In the genomic region with DNA sequence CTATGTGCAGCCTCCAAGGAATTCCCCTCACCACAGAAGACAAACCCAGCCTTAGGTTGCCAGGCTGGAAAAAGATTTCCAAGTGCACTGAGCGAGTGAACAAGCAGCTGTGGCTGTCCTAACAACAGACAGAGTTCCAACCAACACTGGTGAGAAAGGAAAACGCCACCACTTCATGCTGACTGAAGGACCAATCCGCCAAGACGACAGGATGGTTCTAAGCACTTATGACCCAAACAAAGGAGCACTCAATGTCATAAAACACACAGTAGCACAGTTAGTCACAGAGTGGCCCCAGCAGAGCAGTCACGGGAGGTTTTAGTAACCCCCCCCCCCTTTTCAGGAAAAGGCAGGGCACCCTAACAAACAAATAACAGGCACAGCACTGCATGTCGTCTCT, we compare ENCODE assay signal across 24 mouse cellular contexts. TPM values are rescaled to one million over a fixed set of nuclear protein-coding genes. Genes with fewer than 3 reads are reported as not detected.
DNase-seq lines count a peak whose midpoint lies in the region; ATAC-seq and TF ChIP-seq lines count a peak whose summit lies in the region.
"Had no signal": no experiment of that assay in that cellular context is flagged by ENCODE, and none has a peak within 500 bp of the region (broad histone marks: within the 10 kb centered on the region; RNA-seq: fewer than 3 reads in every experiment).

No protein-coding gene starts in this region.

- no peaks in the 10 kb centered on the region for H3K27me3 ChIP-seq in intestine, embryonic 16.5 days (replicated peaks; ENCODE audit: control insufficient read depth, insufficient read depth, low read length)
- no peaks in the 10 kb centered on the region for H3K27me3 ChIP-seq in intestine, embryonic 15.5 days (replicated peaks)
- no peaks in the 10 kb centered on the region for H3K27me3 ChIP-seq in lung, postnatal 0 days (replicated peaks; ENCODE audit: insufficient read depth, low read length)
- H3K27me3 ChIP-seq in testis, adult 2 months (ENCODE audit: control insufficient read depth, insufficient read depth, low read length), result no peaks in the 10 kb centered on the region
- H3K27me3 ChIP-seq: CH12.LX; embryonic facial prominence, embryonic 12.5 days; forebrain, embryonic 13.5 days; forebrain, embryonic 15.5 days; Patski had no signal

- H3K36me3 ChIP-seq in intestine, embryonic 16.5 days (ENCODE audit: control insufficient read depth, insufficient read depth, low read length), result peaks cover 3% of the 10 kb centered on the region; the same call in 1 of the 2 replicates
- H3K36me3 ChIP-seq in intestine, embryonic 15.5 days, result 0 out of 2 replicates have a peak, but pooled peaks cover 3% of the 10 kb centered on the region
- no peaks in the 10 kb centered on the region for H3K36me3 ChIP-seq in lung, postnatal 0 days (ENCODE audit: insufficient read depth, low read length)
- no peaks in the 10 kb centered on the region for H3K36me3 ChIP-seq in testis, adult 2 months (ENCODE audit: control insufficient read depth, insufficient read depth, low read length)
- H3K36me3 ChIP-seq: embryonic facial prominence, embryonic 10.5 days; embryonic facial prominence, embryonic 12.5 days; forebrain, embryonic 15.5 days; G1E had no signal

- peak; percentile 65 for DNase-seq in lung, postnatal 0 days (ENCODE audit: low spot score)
- no peak for DNase-seq in lung, postnatal 4 days
- DNase-seq in testis, postnatal 10 days (ENCODE audit: low spot score), result no peak
- DNase-seq: adrenal gland, adult 8-10 months; adrenal gland, postnatal 14 days; adrenal gland, postnatal 36 days; B cell, adult 2 months; cerebellum, adult 11-12 months; cerebellum, adult 2 months; cerebellum, adult 9-10 months; cerebellum, postnatal 10 days; cerebellum, postnatal 25 days had no signal

- H3K4me2 ChIP-seq in intestine, embryonic 16.5 days (ENCODE audit: low read depth, low read length), result no peak overlapping the region
- H3K4me2 ChIP-seq in intestine, embryonic 15.5 days (replicated peaks), result no peak overlapping the region
- no peak overlapping the region for H3K4me2 ChIP-seq in lung, postnatal 0 days (replicated peaks; ENCODE audit: low read depth, low read length)
- H3K4me2 ChIP-seq: embryonic facial prominence, embryonic 12.5 days; forebrain, embryonic 13.5 days; forebrain, embryonic 15.5 days had no signal

- peaks cover 15% of the 10 kb centered on the region; the same call in 1 of the 2 replicates for H3K4me1 ChIP-seq in intestine, embryonic 16.5 days (ENCODE audit: control insufficient read depth, insufficient read depth, low read length)
- H3K4me1 ChIP-seq in intestine, embryonic 15.5 days (replicated peaks), result no peaks in the 10 kb centered on the region; the same call in 1 of the 2 replicates
- no peaks in the 10 kb centered on the region for H3K4me1 ChIP-seq in lung, postnatal 0 days (ENCODE audit: insufficient read depth, low read depth, low read length)
- peaks cover 2% of the 10 kb centered on the region for H3K4me1 ChIP-seq in testis, adult 2 months (ENCODE audit: control insufficient read depth, insufficient read depth, low read length)
- H3K4me1 ChIP-seq: embryonic facial prominence, embryonic 12.5 days; forebrain, embryonic 13.5 days; forebrain, embryonic 15.5 days had no signal

- H3K27ac ChIP-seq in intestine, embryonic 16.5 days (ENCODE audit: low read length), result no peak overlapping the region
- H3K27ac ChIP-seq in intestine, embryonic 15.5 days, result no peak overlapping the region
- 0 out of 2 replicates have a peak overlapping the region, but pooled peaks have one; percentile 14 for H3K27ac ChIP-seq in lung, postnatal 0 days (ENCODE audit: low read length)
- peak overlapping the region; percentile 43; the same call in 1 of the 2 replicates for H3K27ac ChIP-seq in testis, adult 2 months (ENCODE audit: control insufficient read depth, insufficient read depth, low read depth, low read length)
- H3K27ac ChIP-seq: embryonic facial prominence, embryonic 10.5 days; embryonic facial prominence, embryonic 12.5 days; forebrain, embryonic 13.5 days; forebrain, embryonic 15.5 days had no signal

- TF ChIP-seq POLR2A in testis, adult 2 months (IDR thresholded peaks at IDR 0.05; ENCODE audit: control insufficient read depth, low read depth, low read length), result no peak

- H3K9me3 ChIP-seq in intestine, embryonic 16.5 days (ENCODE audit: control insufficient read depth, low read length), result peaks cover 4% of the 10 kb centered on the region; the same call in 1 of the 2 replicates
- H3K9me3 ChIP-seq in intestine, embryonic 15.5 days, result no peaks in the 10 kb centered on the region
- H3K9me3 ChIP-seq in lung, postnatal 0 days (ENCODE audit: low read length), result no peaks in the 10 kb centered on the region
- H3K9me3 ChIP-seq: embryonic facial prominence, embryonic 10.5 days; embryonic facial prominence, embryonic 12.5 days; forebrain, embryonic 13.5 days; forebrain, embryonic 15.5 days; G1E had no signal

- no peak for TF ChIP-seq CTCF in lung, postnatal 0 days (IDR thresholded peaks at IDR 0.05)
- TF ChIP-seq CTCF in testis, adult 2 months (IDR thresholded peaks at IDR 0.05; ENCODE audit: control insufficient read depth, insufficient read depth, insufficient replicate concordance, low read depth, low read length), result no peak

- no peak for TF ChIP-seq EP300 in lung, postnatal 0 days (IDR thresholded peaks at IDR 0.05)

- no peak overlapping the region for H3K4me3 ChIP-seq in intestine, embryonic 16.5 days (ENCODE audit: low read length)
- no peak overlapping the region for H3K4me3 ChIP-seq in intestine, embryonic 15.5 days (replicated peaks)
- H3K4me3 ChIP-seq in lung, postnatal 0 days (ENCODE audit: low read depth, low read length), result no peak overlapping the region
- peak overlapping the region; percentile 75 for H3K4me3 ChIP-seq in testis, adult 2 months (ENCODE audit: control insufficient read depth, low read depth, low read length)
- H3K4me3 ChIP-seq: embryonic facial prominence, embryonic 10.5 days; embryonic facial prominence, embryonic 12.5 days; forebrain, embryonic 13.5 days; forebrain, embryonic 15.5 days had no signal

- WGBS in intestine, embryonic 16.5 days, result 45% methylated on average over 6 of the region's 6 CpGs
- 39% methylated on average over 6 of the region's 6 CpGs for WGBS in intestine, embryonic 15.5 days
- 37% methylated on average over 6 of the region's 6 CpGs for WGBS in lung, postnatal 0 days

- no peak for ATAC-seq in intestine, embryonic 16.5 days
- no peak for ATAC-seq in intestine, embryonic 15.5 days
- ATAC-seq in lung, postnatal 0 days, result peak; percentile 90
- ATAC-seq: activated CD4-positive, CD25-positive, alpha-beta regulatory T cell, adult 4 months; CD4-positive, CD25-positive, alpha-beta regulatory T cell, adult 4 months; forebrain, embryonic 13.5 days; forebrain, embryonic 15.5 days; Patski had no signal

- 0 out of 2 replicates have a peak overlapping the region, but pooled peaks have one; percentile 4 for H3K9ac ChIP-seq in intestine, embryonic 16.5 days (ENCODE audit: low read depth, low read length)
- no peak overlapping the region for H3K9ac ChIP-seq in intestine, embryonic 15.5 days
- H3K9ac ChIP-seq in lung, postnatal 0 days (replicated peaks; ENCODE audit: low read depth), result no peak overlapping the region
- H3K9ac ChIP-seq: embryonic facial prominence, embryonic 12.5 days; forebrain, embryonic 13.5 days; forebrain, embryonic 15.5 days had no signal

RNA-seq across cellular contexts. Expression of a gene that starts 26.7 kb away (rescaled TPM):
- polyA plus RNA-seq in intestine, embryonic 16.5 days (2015; fragmentation: Nextera tagmentation; extraction: Ambion mirVana), result 93.8 and 111 TPM in 2 replicates
- 51.0 and 56.3 TPM in 2 replicates for polyA plus RNA-seq in intestine, embryonic 15.5 days (2015; fragmentation: Nextera tagmentation; extraction: Ambion mirVana)
- polyA plus RNA-seq in lung, postnatal 0 days (2015; fragmentation: Nextera tagmentation; extraction: Ambion mirVana), result 20.7 and 24.3 TPM in 2 replicates
- 17.7 and 19.5 TPM in 2 replicates for polyA plus RNA-seq in testis, adult 2 months (2012; rRNA removed)

RNA-seq across cellular contexts. Expression of a gene that starts 30.2 kb away (rescaled TPM):
- polyA plus RNA-seq in intestine, embryonic 16.5 days (2015; fragmentation: Nextera tagmentation; extraction: Ambion mirVana), result 42.9 and 48.6 TPM in 2 replicates
- polyA plus RNA-seq in intestine, embryonic 15.5 days (2015; fragmentation: Nextera tagmentation; extraction: Ambion mirVana), result 41.7 and 48.8 TPM in 2 replicates
- polyA plus RNA-seq in lung, postnatal 0 days (2015; fragmentation: Nextera tagmentation; extraction: Ambion mirVana), result 31.5 and 35.0 TPM in 2 replicates
- polyA plus RNA-seq in testis, adult 2 months (2012; rRNA removed), result 28.0 and 28.6 TPM in 2 replicates

RNA-seq across cellular contexts. Expression of a gene that starts 35.9 kb away (rescaled TPM):
- 249 and 267 TPM in 2 replicates for polyA plus RNA-seq in intestine, embryonic 16.5 days (2015; fragmentation: Nextera tagmentation; extraction: Ambion mirVana)
- polyA plus RNA-seq in intestine, embryonic 15.5 days (2015; fragmentation: Nextera tagmentation; extraction: Ambion mirVana), result 270 and 308 TPM in 2 replicates
- 251 and 266 TPM in 2 replicates for polyA plus RNA-seq in lung, postnatal 0 days (2015; fragmentation: Nextera tagmentation; extraction: Ambion mirVana)
- 85.4 and 140 TPM in 2 replicates for polyA plus RNA-seq in testis, adult 2 months (2012; rRNA removed)

RNA-seq across cellular contexts. Expression of a gene that starts 40.6 kb away (rescaled TPM):
- 89.7 and 90.7 TPM in 2 replicates for polyA plus RNA-seq in intestine, embryonic 16.5 days (2015; fragmentation: Nextera tagmentation; extraction: Ambion mirVana)
- polyA plus RNA-seq in intestine, embryonic 15.5 days (2015; fragmentation: Nextera tagmentation; extraction: Ambion mirVana), result 110 and 112 TPM in 2 replicates
- polyA plus RNA-seq in lung, postnatal 0 days (2015; fragmentation: Nextera tagmentation; extraction: Ambion mirVana), result 150 and 155 TPM in 2 replicates
- polyA plus RNA-seq in testis, adult 2 months (2012; rRNA removed), result 16.8 and 17.4 TPM in 2 replicates
- polyA plus RNA-seq: CD4-positive, CD25-positive, alpha-beta regulatory T cell, adult 4 months had no signal

Comparison
In these comparisons a context has a peak if more than half of its experiments do, and no peak if none do; other contexts are left out.
1. H3K27ac ChIP-seq: peak in lung, postnatal 0 days (single experiment) and testis, adult 2 months (single experiment); none in intestine, embryonic 16.5 days (single experiment) and intestine, embryonic 15.5 days (single experiment).